Mouse (Mus musculus): ENCODE measurements around the gene Ube4b. TPM values are rescaled to one million over a fixed set of nuclear protein-coding genes. Genes with fewer than 3 reads are reported as not detected.

The Ube4b gene
- total and polyA plus RNA-seq, 3 experiments, result 28.4 to 104 (median 71.0) TPM

- no peak overlapping the region for H3K9ac ChIP-seq (ENCODE audit: control insufficient read depth, low read depth, low read length, poor library complexity, severe bottlenecking)
- H3K36me3 ChIP-seq (ENCODE audit: control insufficient read depth in 1 of 2, insufficient read depth in 2 of 2, low read length in 2 of 2), result peaks cover 0 to 4% of the 10 kb centered on the region in 2 experiments; a peak in 3 of 4 replicates
- no peaks in the 10 kb centered on the region for H3K27me3 ChIP-seq (ENCODE audit: control insufficient read depth in 1 of 2, insufficient read depth in 2 of 2, low read length in 2 of 2)
- DNase-seq (ENCODE audit: low read depth, low spot score), result no peak
- H3K9me3 ChIP-seq (replicated peaks; ENCODE audit: insufficient read depth, low read length), result no peaks in the 10 kb centered on the region
- peaks cover 3% of the 10 kb centered on the region for H3K79me2 ChIP-seq (ENCODE audit: control insufficient read depth, insufficient read depth, low read length, poor library complexity)
- no peak overlapping the region for H3K27ac ChIP-seq (ENCODE audit: control insufficient read depth, low read depth, low read length)
- TF ChIP-seq SMC3 (IDR thresholded peaks at IDR 0.05; ENCODE audit: low read depth, low read length) (no peak), USF2 (IDR thresholded peaks at IDR 0.05; ENCODE audit: borderline replicate concordance in 1 of 2, insufficient read depth in 1 of 2, low read depth in 1 of 2, low read length in 2 of 2) (no peak), MXI1 (IDR thresholded peaks at IDR 0.05; ENCODE audit: low read depth, low read length) (no peak), MAFK (IDR thresholded peaks at IDR 0.05; ENCODE audit: borderline replicate concordance, low read depth, low read length) (no peak), ZKSCAN1 (IDR thresholded peaks at IDR 0.05; ENCODE audit: low read depth, low read length) (no peak), MEF2A (IDR thresholded peaks at IDR 0.05; ENCODE audit: extremely low read depth, insufficient replicate concordance, low read depth, low read length, poor library complexity, severe bottlenecking) (no peak), UBTF (IDR thresholded peaks at IDR 0.05; ENCODE audit: borderline replicate concordance, insufficient read depth, low read depth, low read length) (no peak), CTCF (IDR thresholded peaks at IDR 0.05 in 2 of 3, conservative IDR thresholded peaks at IDR 0.05 in 1 of 3; ENCODE audit: control insufficient read depth in 1 of 3, insufficient read depth in 1 of 3, low read depth in 2 of 3, low read length in 3 of 3, poor library complexity in 1 of 3, severe bottlenecking in 1 of 3) (no peak), ZNF384 (IDR thresholded peaks at IDR 0.05; ENCODE audit: low read depth, low read length) (no peak), CHD2 (IDR thresholded peaks at IDR 0.05; ENCODE audit: low read length) (no peak), MYB (IDR thresholded peaks at IDR 0.05; ENCODE audit: low read depth, low read length) (no peak), TCF12 (IDR thresholded peaks at IDR 0.05; ENCODE audit: low read depth, low read length) (no peak), POLR2AphosphoS2 (IDR thresholded peaks at IDR 0.05; ENCODE audit: low read length) (no peak), MAX (IDR thresholded peaks at IDR 0.05; ENCODE audit: low read length) (no peak), E2F4 (IDR thresholded peaks at IDR 0.05; ENCODE audit: borderline replicate concordance, low read depth, low read length) (no peak), ZC3H11A (IDR thresholded peaks at IDR 0.05; ENCODE audit: low read depth, low read length) (no peak)
- H3K4me3 ChIP-seq (ENCODE audit: control insufficient read depth in 1 of 2, insufficient read depth in 1 of 2, low read depth in 2 of 2, low read length in 2 of 2), result no peak overlapping the region
- peaks cover 0 to 3% of the 10 kb centered on the region in 2 experiments; a peak in 2 of 4 replicates for H3K4me1 ChIP-seq (ENCODE audit: control insufficient read depth in 1 of 2, insufficient read depth in 2 of 2, low read length in 2 of 2)
These were observed 21.7 kb downstream of the Ube4b start for GRCm38 (mm10) chr4:149404640-149405465.

GRCm38 (mm10) chr4:149403037-149403436 lies 23.5 kb downstream of the Ube4b start:
- H3K36me3 ChIP-seq (ENCODE audit: control insufficient read depth in 1 of 2, insufficient read depth in 2 of 2, low read length in 2 of 2), result peaks cover 0 to 10% of the 10 kb centered on the region in 2 experiments; a peak in 3 of 4 replicates
- no peak overlapping the region for H3K9ac ChIP-seq (ENCODE audit: control insufficient read depth, low read depth, low read length, poor library complexity, severe bottlenecking)
- TF ChIP-seq KAT2A (conservative IDR thresholded peaks at IDR 0.05; ENCODE audit: low read depth, low read length) (no peak), E2F4 (IDR thresholded peaks at IDR 0.05; ENCODE audit: borderline replicate concordance, low read depth, low read length) (no peak), RAD21 (IDR thresholded peaks at IDR 0.05; ENCODE audit: low read depth, low read length) (no peak), NRF1 (IDR thresholded peaks at IDR 0.05; ENCODE audit: insufficient read depth, low read depth, low read length, poor library complexity, severe bottlenecking) (no peak), ZMIZ1 (IDR thresholded peaks at IDR 0.05; ENCODE audit: low read depth, low read length) (no peak), SMC3 (IDR thresholded peaks at IDR 0.05; ENCODE audit: low read depth, low read length) (no peak), CHD2 (IDR thresholded peaks at IDR 0.05; ENCODE audit: low read length) (no peak), JUND (IDR thresholded peaks at IDR 0.05; ENCODE audit: low read depth, low read length) (no peak), NELFE (IDR thresholded peaks at IDR 0.05; ENCODE audit: low read depth, low read length) (no peak), POLR2AphosphoS2 (IDR thresholded peaks at IDR 0.05; ENCODE audit: low read length) (no peak), ETS1 (IDR thresholded peaks at IDR 0.05; ENCODE audit: low read depth, low read length) (no peak), ZNF384 (IDR thresholded peaks at IDR 0.05; ENCODE audit: low read depth, low read length) (no peak), BHLHE40 (IDR thresholded peaks at IDR 0.05; ENCODE audit: borderline replicate concordance, low read depth, low read length) (no peak)
- H3K27ac ChIP-seq (ENCODE audit: control insufficient read depth, low read depth, low read length), result no peak overlapping the region
- H3K27me3 ChIP-seq (ENCODE audit: control insufficient read depth in 1 of 2, insufficient read depth in 2 of 2, low read length in 2 of 2), result no peaks in the 10 kb centered on the region
- peaks cover 5% of the 10 kb centered on the region for H3K79me2 ChIP-seq (ENCODE audit: control insufficient read depth, insufficient read depth, low read length, poor library complexity)
- no peaks in the 10 kb centered on the region for H3K9me3 ChIP-seq (replicated peaks; ENCODE audit: insufficient read depth, low read length)
- no peak for DNase-seq (ENCODE audit: low read depth, low spot score)
- H3K4me3 ChIP-seq (ENCODE audit: control insufficient read depth in 1 of 2, insufficient read depth in 1 of 2, low read depth in 2 of 2, low read length in 2 of 2), result no peak overlapping the region
- peaks cover 3 to 16% of the 10 kb centered on the region in 2 experiments for H3K4me1 ChIP-seq (ENCODE audit: control insufficient read depth in 1 of 2, insufficient read depth in 2 of 2, low read length in 2 of 2)

All from MEL (cell line).